Mouse (Mus musculus) limb, embryonic 14.5 days (tissue): ENCODE measurements around the gene Gm11492. TPM values are rescaled to one million over a fixed set of nuclear protein-coding genes. Genes with fewer than 3 reads are reported as not detected.

Experiments
- ATAC-seq: fragments of 200-750 bp; cut with Nextera tagmentation; 2 replicates; pipeline ENCODE4 v1.8.0; 2017; ENCODE audit warnings: low read depth, moderate number of reproducible peaks, moderate TSS enrichment; ENCODE audit not compliant: low FRiP score
- DNase-seq: peaks from one replicate; pipeline ENCODE4 v3.0.0-alpha.2; 2015; ENCODE audit warnings: low spot score
- H3K27ac ChIP-seq: fragments of 300-500 bp; sonication (generic); replicated peaks from 2 replicates; pipeline ENCODE4 v1.5.1; 2014; ENCODE audit warnings: low read depth, mild to moderate bottlenecking, low read length, moderate library complexity, mixed read lengths
- H3K27me3 ChIP-seq: fragments of 300-500 bp; sonication (generic); 2 replicates; pipeline ENCODE4 v1.6.1; 2014; ENCODE audit warnings: low read length, mixed read lengths; ENCODE audit not compliant: control insufficient read depth, insufficient read depth
- H3K36me3 ChIP-seq: fragments of 300-500 bp; sonication (generic); 2 replicates; pipeline ENCODE4 v1.6.1; 2014; ENCODE audit warnings: mild to moderate bottlenecking, low read length, moderate library complexity, mixed read lengths; ENCODE audit not compliant: control insufficient read depth, insufficient read depth
- H3K4me1 ChIP-seq: fragments of 300-500 bp; sonication (generic); 2 replicates; pipeline ENCODE4 v1.6.1; 2014; ENCODE audit warnings: antibody characterized with exemption, low read length, mixed read lengths; ENCODE audit not compliant: control insufficient read depth, insufficient read depth
- H3K4me2 ChIP-seq: fragments of 300-500 bp; sonication (generic); replicated peaks from 2 replicates; pipeline ENCODE4 v1.6.1; 2014; ENCODE audit warnings: low read depth, mild to moderate bottlenecking, low read length, moderate library complexity; ENCODE audit not compliant: severe bottlenecking
- H3K4me3 ChIP-seq: fragments of 300-500 bp; sonication (generic); replicated peaks from 2 replicates; pipeline ENCODE4 v1.5.1; 2014; ENCODE audit warnings: low read length
- H3K9ac ChIP-seq: fragments of 300-500 bp; sonication (generic); 2 replicates; pipeline ENCODE4 v1.6.1; 2014; ENCODE audit warnings: mild to moderate bottlenecking, low read depth, low read length, moderate library complexity; ENCODE audit not compliant: severe bottlenecking
- H3K9me3 ChIP-seq: fragments of 300-500 bp; sonication (generic); 2 replicates; pipeline ENCODE4 v1.6.1; 2016; ENCODE audit warnings: low read length; ENCODE audit not compliant: control insufficient read depth
- POLR2A ChIP-seq: fragments of 200-500 bp; IDR thresholded peaks from 2 replicates; pipeline ENCODE4 v1.8.0; 2012; ENCODE audit warnings: inconsistent platforms, mild to moderate bottlenecking, moderate library complexity, borderline replicate concordance; ENCODE audit not compliant: insufficient read depth, insufficient read length; ENCODE audit errors: extremely low read depth
- WGBS: fragments of 180-500 bp; shearing (Covaris S2); extraction: QIAGEN DNeasy Blood & Tissue Kit; methylation state at CpG from one replicate; pipeline ENCODE4 v1.1.7; 2014; 5-methylcytosine and 5-hydroxymethylcytosine counted together
- polyA plus RNA-seq, 2 experiments: library from polyadenylated mRNA; depleted of rRNA in 1 of 2; stranded (reverse) in 1 of 2; unstranded in 1 of 2; fragments of >200 nt; fragmentation: Nextera tagmentation in 1 of 2; extraction: Ambion mirVana in 1 of 2; gene quantifications; 2 replicates each; pipeline versions ENCODE4 v1.2.1 to v1.2.3; 2012 to 2014

Gene Gm11492
- polyA plus RNA-seq (2012; rRNA removed): not detected in 2 replicates
- polyA plus RNA-seq (2014; fragmentation: Nextera tagmentation; extraction: Ambion mirVana): not detected in 2 replicates

DNA sequence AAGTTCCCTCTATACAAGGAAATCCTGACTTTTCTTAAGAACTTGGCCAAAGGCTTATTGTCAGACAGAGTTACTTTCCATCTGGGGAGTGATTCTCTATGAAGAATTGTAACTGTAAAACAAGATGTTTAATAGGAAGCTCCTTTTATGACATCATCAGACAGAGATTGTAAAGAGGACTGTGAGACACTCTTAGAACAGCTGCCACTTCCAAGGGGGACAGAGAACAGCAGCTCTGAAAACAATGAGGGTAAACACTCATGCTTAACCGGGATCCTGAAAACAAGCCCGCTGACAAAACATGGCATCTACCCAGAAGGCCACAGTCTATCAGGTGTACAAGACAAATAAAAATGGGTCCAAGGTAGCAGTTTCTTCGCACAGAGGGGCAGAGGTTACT, at the start of gene Gm11492:
Gm11492 (plus strand) TSS at position 153 of the 400 bp plus-strand sequence.
- H3K27me3 ChIP-seq: no peaks in the 10 kb centered on the region
- no peak within 1 kb of the TSS for H3K4me3 ChIP-seq
- H3K27ac ChIP-seq: no peak within 1 kb of the TSS
- no peak for TF ChIP-seq POLR2A
- DNase-seq: no peak
- no peak within 1 kb of the TSS for H3K9ac ChIP-seq
- H3K36me3 ChIP-seq: no peaks in the 10 kb centered on the region
- H3K9me3 ChIP-seq: no peaks in the 10 kb centered on the region
- H3K4me1 ChIP-seq: no peaks in the 10 kb centered on the region
- H3K4me2 ChIP-seq: no peak within 1 kb of the TSS
- ATAC-seq: no peak
- 79% methylated on average over 3 of the region's 3 CpGs for WGBS

DNA sequence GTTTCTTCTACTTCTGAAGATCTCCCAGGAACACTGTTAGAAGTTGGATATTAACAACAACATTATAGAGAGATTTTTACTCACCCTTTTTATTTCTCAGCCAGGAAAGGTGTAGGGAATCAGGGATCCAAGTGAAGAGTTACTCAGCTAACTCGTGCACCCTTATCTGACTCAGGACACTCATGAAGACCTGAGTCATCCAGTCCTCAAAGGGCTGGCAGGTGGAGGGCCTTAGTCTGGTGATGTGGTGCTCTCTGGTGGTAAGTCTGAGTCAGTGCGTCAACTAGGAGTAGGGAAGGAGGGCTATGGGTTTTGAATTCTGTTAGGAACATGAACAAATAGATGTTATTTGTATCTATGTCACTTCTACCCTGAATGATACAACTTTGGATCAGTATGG, 47.2 kb upstream of the Gm11492 start:
- peak; percentile 24 for DNase-seq
- no peak for ATAC-seq

DNA sequence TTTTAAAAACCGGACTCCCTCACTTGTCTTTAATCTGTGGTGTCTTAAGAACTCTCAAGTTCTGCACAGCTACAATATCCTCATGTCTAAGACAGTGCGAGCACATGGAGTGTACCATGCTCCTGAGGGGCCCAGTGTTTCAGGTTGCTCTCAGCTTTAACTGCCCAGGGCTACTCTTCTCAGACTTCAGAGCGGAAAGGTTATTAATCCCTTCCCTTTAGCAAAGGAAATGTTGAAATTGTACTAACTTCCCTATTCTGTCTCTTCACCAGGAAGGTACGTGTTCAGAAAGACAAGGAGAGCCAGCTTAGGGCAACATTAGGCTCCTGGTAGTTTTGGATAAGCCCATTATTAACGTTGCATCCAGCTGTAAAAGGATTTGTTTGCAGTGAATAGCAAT, 43.0 kb upstream of the Gm11492 start:
- 65% methylated on average over 5 of the region's 5 CpGs for WGBS
- no peak overlapping the region for H3K4me2 ChIP-seq
- H3K27me3 ChIP-seq: no peaks in the 10 kb centered on the region
- ATAC-seq (no peak), DNase-seq (no peak)
- H3K36me3 ChIP-seq: no peaks in the 10 kb centered on the region
- no peak overlapping the region for H3K9ac ChIP-seq
- no peaks in the 10 kb centered on the region for H3K9me3 ChIP-seq
- no peak overlapping the region for H3K4me3 ChIP-seq
- H3K27ac ChIP-seq: no peak overlapping the region
- H3K4me1 ChIP-seq: no peaks in the 10 kb centered on the region
- no peak for TF ChIP-seq POLR2A

More for the DNA sequence above, 47.2 kb upstream of the Gm11492 start:
- no peaks in the 10 kb centered on the region for H3K27me3 ChIP-seq
- H3K4me1 ChIP-seq: no peaks in the 10 kb centered on the region
- H3K4me3 ChIP-seq: no peak overlapping the region
- WGBS: 9% methylated on average over 2 of the region's 2 CpGs
- no peak overlapping the region for H3K9ac ChIP-seq
- H3K4me2 ChIP-seq: no peak overlapping the region
- no peaks in the 10 kb centered on the region for H3K9me3 ChIP-seq
- no peak for TF ChIP-seq POLR2A
- no peaks in the 10 kb centered on the region for H3K36me3 ChIP-seq
- no peak overlapping the region for H3K27ac ChIP-seq

DNA sequence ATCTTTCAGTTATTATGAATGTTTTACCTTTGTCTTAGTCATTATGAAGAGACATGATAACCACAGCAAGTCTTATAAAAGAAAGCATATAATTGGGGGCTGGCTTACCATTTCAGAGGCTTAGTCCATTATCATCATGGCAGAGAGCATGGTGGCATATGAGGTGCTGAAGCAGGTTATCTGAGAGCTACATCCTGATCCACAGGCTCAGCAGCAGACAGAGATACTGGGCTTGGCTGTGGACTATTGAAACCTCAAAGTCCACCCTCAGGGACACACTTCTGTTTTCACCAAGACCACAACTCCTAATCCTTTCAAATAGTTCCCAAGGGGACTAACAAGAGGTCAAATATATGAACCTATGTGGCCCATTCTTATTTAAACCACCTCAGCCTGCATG, 42.5 kb upstream of the Gm11492 start:
- ATAC-seq (no peak), DNase-seq (no peak)
- Histone ChIP-seq H3K4me3 (no peak overlapping the region), H3K27ac (no peak overlapping the region), H3K36me3 (no peaks in the 10 kb centered on the region), H3K4me1 (no peaks in the 10 kb centered on the region), H3K9ac (no peak overlapping the region), H3K4me2 (no peak overlapping the region), H3K27me3 (no peaks in the 10 kb centered on the region), H3K9me3 (no peaks in the 10 kb centered on the region)
- no peak for TF ChIP-seq POLR2A

DNA sequence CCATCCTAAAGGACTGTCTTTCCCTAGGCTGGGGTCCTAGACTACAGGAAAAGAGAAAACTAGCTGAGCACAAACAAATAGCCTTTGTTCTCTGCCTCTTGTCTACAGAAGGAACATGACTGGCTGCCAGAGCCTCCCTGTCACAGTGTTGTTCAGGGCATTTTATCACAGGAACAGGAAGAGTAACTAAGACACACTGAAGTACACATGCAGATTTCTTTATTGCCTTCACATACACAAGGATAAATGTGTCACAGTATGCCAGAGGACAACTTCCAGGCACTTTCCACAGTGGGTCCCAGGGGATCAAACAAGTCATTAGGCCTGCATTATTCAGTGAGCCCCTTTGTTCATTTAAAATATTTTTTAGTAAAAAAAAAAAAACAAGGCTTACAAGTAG, 41.7 kb upstream of the Gm11492 start:
- Histone ChIP-seq H3K4me1 (no peaks in the 10 kb centered on the region), H3K27ac (no peak overlapping the region), H3K9me3 (no peaks in the 10 kb centered on the region), H3K36me3 (no peaks in the 10 kb centered on the region), H3K4me3 (no peak overlapping the region), H3K27me3 (no peaks in the 10 kb centered on the region), H3K9ac (no peak overlapping the region), H3K4me2 (no peak overlapping the region)
- ATAC-seq (no peak), DNase-seq (no peak)
- no peak for TF ChIP-seq POLR2A

DNA sequence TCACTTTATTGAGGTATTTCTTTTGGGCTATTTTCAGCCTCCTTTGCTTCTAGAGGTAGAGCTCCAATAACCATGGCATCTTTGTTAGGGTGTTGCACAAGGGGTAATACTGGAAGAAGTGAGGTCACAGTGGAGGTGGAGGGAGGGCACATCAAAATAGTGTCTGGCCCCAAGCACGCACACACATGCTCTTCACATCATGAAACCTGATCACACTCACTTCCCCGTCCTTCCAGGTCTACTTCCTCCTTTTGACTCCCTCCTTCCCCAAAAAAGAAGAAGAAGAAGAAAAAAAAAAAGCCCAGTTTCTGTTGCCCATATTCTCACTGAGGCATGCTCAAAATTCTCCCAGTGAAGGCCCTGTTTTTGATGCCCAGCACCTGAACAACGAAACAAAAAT, 39.1 kb upstream of the Gm11492 start:
- no peaks in the 10 kb centered on the region for H3K4me1 ChIP-seq
- 51% methylated on average over 3 of the region's 3 CpGs for WGBS
- H3K27me3 ChIP-seq: no peaks in the 10 kb centered on the region
- no peak overlapping the region for H3K4me3 ChIP-seq
- TF ChIP-seq POLR2A: no peak
- no peak overlapping the region for H3K27ac ChIP-seq
- no peak overlapping the region for H3K9ac ChIP-seq
- ATAC-seq (no peak), DNase-seq (no peak)
- H3K4me2 ChIP-seq: no peak overlapping the region
- H3K9me3 ChIP-seq: no peaks in the 10 kb centered on the region
- H3K36me3 ChIP-seq: no peaks in the 10 kb centered on the region
